12 mouse cellular contexts compared by ENCODE assay signal in genomic region chr1:160378367-160378766, GRCm38 (mm10).
DNase-seq lines count a peak whose midpoint lies in the region; ATAC-seq and TF ChIP-seq lines count a peak whose summit lies in the region.
"Had no signal": no experiment of that assay in that cellular context is flagged by ENCODE, and none has a peak within 500 bp of the region (broad histone marks: within the 10 kb centered on the region; RNA-seq: fewer than 3 reads in every experiment).

No protein-coding gene starts in this region.

- peak; percentile 42 for TF ChIP-seq CTCF in intestine, postnatal 0 days (IDR thresholded peaks at IDR 0.05; ENCODE audit: low read depth)
- TF ChIP-seq CTCF in lung, postnatal 0 days (IDR thresholded peaks at IDR 0.05) = peak; percentile 37; the same call in 1 of the 2 replicates
- TF ChIP-seq CTCF in MEL (IDR thresholded peaks at IDR 0.05 in 2 of 3, conservative IDR thresholded peaks at IDR 0.05 in 1 of 3; ENCODE audit: control insufficient read depth in 1 of 3, insufficient read depth in 1 of 3, low read depth in 2 of 3, low read length in 3 of 3, poor library complexity in 1 of 3, severe bottlenecking in 1 of 3) = peak in 1 of 3 experiments; percentile 41; a peak in 2 of 6 replicates

- H3K4me2 ChIP-seq in intestine, postnatal 0 days (replicated peaks; ENCODE audit: low read depth) = no peak overlapping the region
- no peak overlapping the region for H3K4me2 ChIP-seq in intestine, embryonic 15.5 days (replicated peaks)
- H3K4me2 ChIP-seq in lung, postnatal 0 days (replicated peaks; ENCODE audit: low read depth, low read length) = no peak overlapping the region
- H3K4me2 ChIP-seq: embryonic facial prominence, embryonic 13.5 days; heart, embryonic 12.5 days had no signal

- no peaks in the 10 kb centered on the region for H3K4me1 ChIP-seq in intestine, postnatal 0 days (replicated peaks; ENCODE audit: control insufficient read depth, insufficient read depth, low read length)
- H3K4me1 ChIP-seq in intestine, embryonic 15.5 days (replicated peaks) = no peaks in the 10 kb centered on the region
- no peaks in the 10 kb centered on the region for H3K4me1 ChIP-seq in lung, postnatal 0 days (ENCODE audit: insufficient read depth, low read depth, low read length)
- peaks cover 0 to 2% of the 10 kb centered on the region in 2 experiments; a peak in 1 of 4 replicates for H3K4me1 ChIP-seq in MEL (ENCODE audit: control insufficient read depth in 1 of 2, insufficient read depth in 2 of 2, low read length in 2 of 2)
- H3K4me1 ChIP-seq: embryonic facial prominence, embryonic 13.5 days; heart, embryonic 12.5 days had no signal

- H3K9ac ChIP-seq in intestine, postnatal 0 days (ENCODE audit: low read depth, low read length) = no peak overlapping the region
- no peak overlapping the region for H3K9ac ChIP-seq in intestine, embryonic 15.5 days
- no peak overlapping the region for H3K9ac ChIP-seq in lung, postnatal 0 days (replicated peaks; ENCODE audit: low read depth)
- no peak overlapping the region for H3K9ac ChIP-seq in MEL (ENCODE audit: control insufficient read depth, low read depth, low read length, poor library complexity, severe bottlenecking)
- H3K9ac ChIP-seq: embryonic facial prominence, embryonic 13.5 days; heart, embryonic 12.5 days had no signal

- no peaks in the 10 kb centered on the region for H3K36me3 ChIP-seq in intestine, postnatal 0 days (ENCODE audit: control insufficient read depth, insufficient read depth)
- H3K36me3 ChIP-seq in intestine, embryonic 15.5 days = no peaks in the 10 kb centered on the region
- no peaks in the 10 kb centered on the region for H3K36me3 ChIP-seq in lung, postnatal 0 days (ENCODE audit: insufficient read depth, low read length)
- peaks cover 0 to 1% of the 10 kb centered on the region in 2 experiments; a peak in 2 of 4 replicates for H3K36me3 ChIP-seq in MEL (ENCODE audit: control insufficient read depth in 1 of 2, insufficient read depth in 2 of 2, low read length in 2 of 2)
- no peaks in the 10 kb centered on the region for H3K36me3 ChIP-seq in splenic B cell, adult 2 months (ENCODE audit: control insufficient read depth, insufficient read depth, low read length, poor library complexity, severe bottlenecking)
- H3K36me3 ChIP-seq: embryonic facial prominence, embryonic 13.5 days; heart, embryonic 12.5 days had no signal

- H3K27ac ChIP-seq in intestine, postnatal 0 days (ENCODE audit: low read depth, low read length) = no peak overlapping the region
- no peak overlapping the region for H3K27ac ChIP-seq in intestine, embryonic 15.5 days
- no peak overlapping the region for H3K27ac ChIP-seq in lung, postnatal 0 days (ENCODE audit: low read length)
- H3K27ac ChIP-seq in MEL (ENCODE audit: control insufficient read depth, low read depth, low read length) = no peak overlapping the region
- H3K27ac ChIP-seq: embryonic facial prominence, embryonic 13.5 days had no signal

- TF ChIP-seq RAD21 in MEL (IDR thresholded peaks at IDR 0.05; ENCODE audit: low read depth, low read length) = peak; percentile 33

- H3K9me3 ChIP-seq in intestine, postnatal 0 days (ENCODE audit: control insufficient read depth) = no peaks in the 10 kb centered on the region
- H3K9me3 ChIP-seq in intestine, embryonic 15.5 days = no peaks in the 10 kb centered on the region
- no peaks in the 10 kb centered on the region for H3K9me3 ChIP-seq in lung, postnatal 0 days (ENCODE audit: low read length)
- no peaks in the 10 kb centered on the region for H3K9me3 ChIP-seq in MEL (replicated peaks; ENCODE audit: insufficient read depth, low read length)
- H3K9me3 ChIP-seq: embryonic facial prominence, embryonic 13.5 days; heart, embryonic 12.5 days; megakaryocyte, embryonic 14.5 days had no signal

- DNase-seq in lung, postnatal 0 days (ENCODE audit: low spot score) = no peak
- no peak for DNase-seq in lung, postnatal 14 days
- DNase-seq in MEL (ENCODE audit: low read depth, low spot score) = peak; percentile 13
- peak; percentile 8 for DNase-seq in splenic B cell, adult 2 months (ENCODE audit: low read depth, low spot score)
- DNase-seq in adrenal gland, adult 2 months = no peak
- DNase-seq: gastrocnemius, postnatal 25 days had no signal

- TF ChIP-seq POLR2A in MEL (IDR thresholded peaks at IDR 0.05; ENCODE audit: control insufficient read depth in 1 of 2, insufficient read depth in 1 of 2, low read depth in 1 of 2, low read length in 2 of 2, poor library complexity in 1 of 2) = no peak

- H3K27me3 ChIP-seq in intestine, postnatal 0 days (replicated peaks; ENCODE audit: control insufficient read depth, insufficient read depth, low read length) = no peaks in the 10 kb centered on the region
- no peaks in the 10 kb centered on the region for H3K27me3 ChIP-seq in intestine, embryonic 15.5 days (replicated peaks)
- no peaks in the 10 kb centered on the region for H3K27me3 ChIP-seq in lung, postnatal 0 days (replicated peaks; ENCODE audit: insufficient read depth, low read length)
- no peaks in the 10 kb centered on the region for H3K27me3 ChIP-seq in MEL (ENCODE audit: control insufficient read depth in 1 of 2, insufficient read depth in 2 of 2, low read length in 2 of 2)
- no peaks in the 10 kb centered on the region for H3K27me3 ChIP-seq in splenic B cell, adult 2 months (ENCODE audit: control insufficient read depth, insufficient read depth, low read length, poor library complexity, severe bottlenecking)
- H3K27me3 ChIP-seq: embryonic facial prominence, embryonic 13.5 days; heart, embryonic 12.5 days; megakaryocyte, embryonic 14.5 days had no signal

- no peaks in the 10 kb centered on the region for H3K79me2 ChIP-seq in MEL (ENCODE audit: control insufficient read depth, insufficient read depth, low read length, poor library complexity)

- no peak for TF ChIP-seq EP300 in lung, postnatal 0 days (IDR thresholded peaks at IDR 0.05)
- TF ChIP-seq EP300 in MEL (IDR thresholded peaks at IDR 0.05; ENCODE audit: low read depth in 1 of 2, low read length in 2 of 2) = no peak

- 91% methylated on average over 1 of the region's 1 CpGs for WGBS in intestine, postnatal 0 days
- WGBS in intestine, embryonic 15.5 days = 93% methylated on average over 1 of the region's 1 CpGs
- WGBS in lung, postnatal 0 days = 100% methylated on average over 1 of the region's 1 CpGs

- no peak overlapping the region for H3K4me3 ChIP-seq in intestine, postnatal 0 days (ENCODE audit: low read depth, low read length)
- no peak overlapping the region for H3K4me3 ChIP-seq in intestine, embryonic 15.5 days (replicated peaks)
- H3K4me3 ChIP-seq in lung, postnatal 0 days (ENCODE audit: low read depth, low read length) = no peak overlapping the region
- H3K4me3 ChIP-seq in MEL (ENCODE audit: control insufficient read depth in 1 of 2, insufficient read depth in 1 of 2, low read depth in 2 of 2, low read length in 2 of 2) = no peak overlapping the region
- H3K4me3 ChIP-seq: embryonic facial prominence, embryonic 13.5 days; heart, embryonic 12.5 days; megakaryocyte, embryonic 14.5 days; myocyte had no signal

- no peak for ATAC-seq in intestine, postnatal 0 days
- no peak for ATAC-seq in intestine, embryonic 15.5 days
- ATAC-seq in lung, postnatal 0 days = no peak

TF ChIP-seq in MEL, 35 proteins besides CTCF, POLR2A, EP300 and RAD21:
- TF ChIP-seq ZNF384 (IDR thresholded peaks at IDR 0.05; ENCODE audit: low read depth, low read length) (peak; percentile 55), NRF1 (IDR thresholded peaks at IDR 0.05; ENCODE audit: insufficient read depth, low read depth, low read length, poor library complexity, severe bottlenecking) (no peak), ZKSCAN1 (IDR thresholded peaks at IDR 0.05; ENCODE audit: low read depth, low read length) (no peak), CHD1 (IDR thresholded peaks at IDR 0.05; ENCODE audit: low read depth, low read length) (no peak), BHLHE40 (IDR thresholded peaks at IDR 0.05; ENCODE audit: borderline replicate concordance, low read depth, low read length) (no peak), E2F4 (IDR thresholded peaks at IDR 0.05; ENCODE audit: borderline replicate concordance, low read depth, low read length) (no peak), GATA1 (IDR thresholded peaks at IDR 0.05; ENCODE audit: low read depth, low read length) (no peak), TBP (IDR thresholded peaks at IDR 0.05; ENCODE audit: low read depth, low read length) (no peak), MXI1 (IDR thresholded peaks at IDR 0.05; ENCODE audit: low read depth, low read length) (no peak), MAFK (IDR thresholded peaks at IDR 0.05; ENCODE audit: borderline replicate concordance, low read depth, low read length) (no peak), TCF12 (IDR thresholded peaks at IDR 0.05; ENCODE audit: low read depth, low read length) (no peak), POLR2AphosphoS5 (IDR thresholded peaks at IDR 0.05; ENCODE audit: borderline replicate concordance, low read depth, low read length) (no peak), SIN3A (IDR thresholded peaks at IDR 0.05; ENCODE audit: low read length) (no peak), SMC3 (IDR thresholded peaks at IDR 0.05; ENCODE audit: low read depth, low read length) (peak; percentile 49), MAZ (IDR thresholded peaks at IDR 0.05; ENCODE audit: low read depth, low read length) (no peak), CHD2 (IDR thresholded peaks at IDR 0.05; ENCODE audit: low read length) (no peak)

Comparison
In these comparisons a context has a peak if more than half of its experiments do, and no peak if none do; other contexts are left out.
1. DNase-seq: peak in MEL (single experiment) and splenic B cell, adult 2 months (single experiment); none in lung, postnatal 0 days (single experiment), lung, postnatal 14 days (single experiment) and adrenal gland, adult 2 months (single experiment).